Mouse (Mus musculus): ENCODE data around the gene Ly6g5b.

Ly6g5b gene

DNA sequence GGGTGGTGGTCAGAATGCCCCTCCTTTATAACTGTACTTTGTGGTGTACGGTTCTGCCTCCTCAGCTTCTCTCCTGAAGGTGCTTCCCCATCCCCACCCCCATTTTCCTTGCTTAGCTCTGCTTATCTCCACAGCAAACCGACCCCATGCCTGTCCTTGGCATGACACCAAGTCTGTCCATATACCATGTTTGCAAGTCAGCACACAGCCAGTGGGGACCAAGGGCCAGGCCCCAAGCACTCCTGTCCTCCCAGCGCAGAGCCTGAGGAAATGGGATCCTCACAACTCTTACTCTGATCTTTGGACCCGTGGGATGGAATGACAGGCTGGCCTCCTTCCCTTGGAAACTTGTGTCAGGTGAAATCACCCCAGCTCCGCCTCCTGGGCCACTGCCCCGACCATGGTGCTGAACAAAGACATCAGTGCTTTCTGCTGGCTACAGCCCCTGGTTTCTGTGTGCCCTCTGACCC lies 12.0 kb downstream of the Ly6g5b start:
- no peak for DNase-seq

DNA sequence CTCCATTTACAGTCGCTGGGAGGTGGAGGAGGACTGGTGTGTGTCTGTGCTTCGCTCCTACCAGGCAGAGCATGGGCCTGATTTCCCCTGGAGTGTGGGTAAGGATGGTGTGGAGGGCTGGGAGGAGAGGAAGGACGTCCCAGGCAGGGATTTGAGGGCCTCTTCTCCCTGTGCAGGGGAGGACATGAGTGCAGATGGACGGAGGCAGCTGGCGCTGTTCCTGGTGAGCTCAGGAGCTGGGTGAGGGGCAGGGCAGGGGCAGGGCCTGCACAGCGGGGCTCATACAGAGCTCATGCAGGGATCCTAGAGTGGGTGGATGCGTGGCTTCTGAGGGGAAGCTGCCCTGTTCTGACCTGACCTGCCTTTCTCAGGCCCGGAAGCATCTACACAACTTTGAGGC lies 12.9 kb downstream of the Ly6g5b start:
- DNase-seq = no peak

GRCm38 (mm10) chr17:35101161-35101560 lies 14.1 kb downstream of the Ly6g5b start:
- DNase-seq = no peak

DNA sequence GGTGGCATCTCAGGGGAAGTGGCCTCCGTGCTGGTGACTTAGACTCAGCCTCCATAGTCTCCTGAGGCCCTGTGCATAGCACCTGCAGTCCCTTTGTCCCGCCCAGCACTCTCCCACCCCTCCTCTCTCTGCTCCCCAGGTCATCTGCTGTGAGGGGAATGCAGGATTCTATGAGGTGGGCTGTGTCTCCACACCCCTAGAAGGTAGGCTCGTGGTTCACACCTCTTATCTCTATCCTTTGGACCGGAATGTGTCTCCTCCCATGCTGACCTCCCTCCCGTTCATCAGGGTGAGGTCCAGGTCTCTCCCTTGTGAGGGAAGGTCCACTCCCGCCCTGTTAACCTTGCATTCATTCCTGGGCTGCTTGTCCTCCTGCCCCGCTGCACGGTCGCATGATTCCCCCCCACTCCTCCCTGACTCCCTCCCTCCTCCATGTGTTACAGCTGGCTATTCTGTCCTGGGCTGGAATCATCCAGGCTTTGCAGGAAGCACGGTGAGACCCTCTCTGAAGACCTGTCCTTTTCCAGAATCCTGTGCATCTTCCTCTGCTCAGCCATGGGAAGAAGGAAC lies 14.9 kb downstream of the Ly6g5b start:
- DNase-seq = no peak

DNA sequence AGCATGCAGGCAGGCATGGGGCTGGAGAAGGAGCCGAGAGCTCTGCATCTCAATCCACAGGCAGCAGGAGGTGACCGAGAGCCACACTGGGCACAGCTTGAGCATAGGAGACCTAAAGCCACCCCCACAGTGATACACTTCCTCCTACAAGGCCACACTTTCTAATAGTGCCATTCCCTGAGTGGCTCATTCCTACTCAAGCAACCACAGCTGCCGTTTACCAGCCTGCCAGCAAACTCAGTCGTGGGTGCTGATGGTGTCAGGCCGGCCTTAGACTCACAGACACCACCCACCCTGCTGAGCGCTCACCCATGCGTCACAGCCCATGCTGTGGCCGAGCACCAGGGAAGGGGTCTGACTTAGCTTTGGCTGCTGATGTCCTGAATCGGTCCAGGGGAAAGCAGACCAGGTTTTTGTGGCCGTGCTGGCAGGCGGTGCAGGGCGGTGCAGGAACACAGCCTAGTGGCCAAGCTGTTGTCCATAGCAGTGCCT lies 18.0 kb downstream of the Ly6g5b start:
- DNase-seq = peak; percentile 35

GRCm38 (mm10) chr17:35096597-35096996 lies 18.6 kb downstream of the Ly6g5b start:
- no peak for DNase-seq

DNA sequence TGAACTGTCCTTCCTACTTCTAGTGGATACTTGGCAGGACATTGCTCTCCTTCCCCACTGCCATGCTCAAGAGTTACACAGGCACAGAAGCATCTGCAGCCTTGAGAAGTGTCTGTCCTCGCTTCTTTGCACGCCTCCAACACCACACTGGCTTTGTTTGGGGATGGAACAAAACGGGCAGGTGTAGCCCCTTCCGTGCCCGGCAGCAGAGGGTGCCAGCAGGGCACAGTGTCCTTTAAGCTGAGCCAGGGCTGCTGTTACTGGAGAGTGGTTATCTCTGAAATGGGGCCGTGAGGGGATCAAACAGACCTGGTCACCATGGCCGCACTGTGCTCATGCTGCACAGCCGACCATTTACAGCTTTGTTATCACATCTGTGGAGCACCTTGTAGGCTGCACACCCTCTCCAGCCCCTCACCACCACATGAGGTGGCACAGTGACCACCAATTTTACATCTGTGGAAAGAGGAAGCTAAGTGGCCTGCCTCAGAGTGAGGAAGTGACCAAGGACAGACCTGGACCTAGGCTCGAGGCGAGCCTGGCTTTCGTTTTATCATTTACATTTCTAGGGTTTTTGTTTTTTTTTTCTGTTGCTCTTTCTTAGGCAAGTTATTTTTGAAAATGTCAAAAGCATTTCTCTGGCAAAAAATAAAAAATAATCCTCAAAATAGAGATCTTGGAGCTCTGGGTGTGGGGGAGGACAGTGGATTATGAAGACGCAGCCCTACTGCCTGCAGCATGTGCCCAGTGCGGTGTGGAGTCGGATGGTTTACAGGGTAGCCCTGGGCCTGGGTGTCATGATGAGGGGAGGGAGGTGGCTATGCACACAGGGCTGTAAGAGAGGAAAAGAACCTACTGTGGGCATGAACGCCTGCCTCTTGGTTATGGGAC lies 20.5 kb downstream of the Ly6g5b start:
- no peak for DNase-seq

- peak; percentile 34 for DNase-seq
These were observed 22.6 kb downstream of the Ly6g5b start for GRCm38 (mm10) chr17:35092403-35093198.

DNA sequence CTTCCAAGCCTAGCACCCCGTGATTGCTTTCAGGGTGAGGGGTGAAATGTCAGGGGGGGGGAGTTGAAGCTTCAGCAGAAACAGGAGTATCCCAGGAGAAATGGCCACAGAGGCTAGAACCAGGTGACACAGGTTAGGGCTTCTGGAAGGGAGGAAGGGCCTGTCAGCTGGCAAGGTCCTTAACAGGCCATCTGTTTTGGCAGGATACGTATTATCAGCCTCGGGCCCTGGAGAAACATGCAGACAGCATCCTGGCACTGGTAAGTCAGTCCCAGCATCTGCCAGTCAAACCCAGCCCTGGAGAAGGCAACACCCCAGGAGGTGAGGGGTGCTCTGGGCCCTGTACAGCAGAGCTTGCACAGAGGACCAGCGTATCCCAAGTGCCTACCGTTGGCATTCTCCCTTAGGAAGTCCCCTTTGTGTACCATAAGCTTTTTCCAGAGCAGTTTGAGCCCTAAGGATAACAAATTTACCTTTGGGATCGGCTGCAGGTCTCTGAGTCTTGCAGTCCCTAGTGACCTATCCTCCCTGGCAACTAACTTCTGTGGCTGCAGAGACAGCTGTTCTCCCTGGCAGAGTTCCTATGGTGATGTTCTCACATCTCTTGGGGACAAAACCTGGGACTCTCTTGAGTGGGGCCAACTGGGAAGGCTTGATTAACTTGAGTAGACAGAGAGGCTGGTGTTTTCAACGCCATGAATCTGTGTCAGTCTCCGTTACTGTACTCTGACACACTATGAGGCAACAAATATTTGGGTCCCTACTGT lies 24.9 kb downstream of the Ly6g5b start:
- DNase-seq = no peak

- DNase-seq = peak; percentile 94
These were observed 26.2 kb downstream of the Ly6g5b start, which contains the start of gene Abhd16a for GRCm38 (mm10) chr17:35088825-35089644. Gene Abhd16a (plus strand): TSS chr17:35089263.

- no peak for DNase-seq
These were observed 27.1 kb downstream of the Ly6g5b start for GRCm38 (mm10) chr17:35088151-35088550.

- DNase-seq = no peak
These were observed 29.9 kb downstream of the Ly6g5b start, which contains the start of gene Ly6g6f for GRCm38 (mm10) chr17:35085208-35085865. Gene Ly6g6f (minus strand): TSS chr17:35085610.

- no peak for DNase-seq
These were observed 31.2 kb downstream of the Ly6g5b start for GRCm38 (mm10) chr17:35083929-35084497.

DNA sequence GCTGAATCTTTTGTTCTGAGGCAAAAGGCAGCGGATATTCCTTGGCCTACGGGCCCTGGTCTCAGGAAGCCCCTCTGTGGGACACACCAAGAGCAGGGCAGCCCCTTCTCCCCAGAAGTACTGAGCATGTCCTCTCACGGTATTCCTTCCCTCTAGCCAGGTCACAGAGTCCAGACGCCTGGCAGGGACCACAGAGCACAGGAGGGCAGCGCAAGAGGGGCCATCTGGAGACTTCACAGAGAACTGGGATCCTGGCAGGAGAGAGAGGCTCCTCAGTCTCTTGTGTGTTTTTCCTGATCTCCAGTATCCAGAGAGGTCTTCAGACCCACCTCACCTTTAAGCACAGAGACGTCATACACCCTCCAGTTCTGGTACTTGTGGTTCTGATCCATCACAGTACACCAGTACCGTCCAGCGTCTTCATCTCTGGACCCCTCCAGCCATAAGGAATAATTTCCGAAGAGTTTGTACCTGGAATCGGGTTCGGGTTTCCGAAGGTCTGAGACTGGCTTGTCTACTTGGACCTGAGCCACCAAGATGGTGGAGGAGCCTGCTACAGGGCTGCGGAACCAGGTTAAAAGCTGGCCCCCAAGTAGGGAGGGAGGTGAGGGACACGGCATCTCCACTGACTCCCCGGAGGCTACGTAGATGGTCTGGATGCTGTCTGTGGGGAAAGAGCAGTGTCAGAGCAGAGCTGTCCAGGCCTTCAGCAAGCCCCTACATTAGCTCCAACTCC lies 32.2 kb downstream of the Ly6g5b start:
- no peak for DNase-seq

DNA sequence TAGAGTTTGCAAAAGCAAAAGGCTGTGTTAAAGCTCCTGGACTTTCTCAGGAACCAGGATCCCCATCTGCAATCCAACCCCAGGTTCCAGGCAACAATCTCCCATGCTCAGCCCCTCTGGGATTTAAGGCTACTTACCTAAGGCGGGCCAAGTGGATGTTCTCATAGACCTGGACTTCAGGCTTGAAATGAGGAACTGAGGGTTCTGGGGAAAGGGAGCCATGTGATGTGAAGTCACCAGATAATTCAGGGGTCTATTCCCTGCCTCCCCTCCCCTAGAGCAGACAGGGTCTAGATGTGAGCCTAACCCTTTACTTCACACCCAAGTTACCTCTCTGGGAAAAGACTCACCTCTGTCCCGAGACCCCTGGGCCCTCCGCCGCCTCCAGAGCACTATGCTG lies 34.5 kb downstream of the Ly6g5b start:
- no peak for DNase-seq

GRCm38 (mm10) chr17:35080248-35080647 lies 35.0 kb downstream of the Ly6g5b start:
- no peak for DNase-seq

- no peak for DNase-seq
These were observed 35.5 kb downstream of the Ly6g5b start for GRCm38 (mm10) chr17:35079778-35080177.

- DNase-seq = peak; percentile 75
These were observed 37.4 kb downstream of the Ly6g5b start, which contains the start of gene Ly6g6d for GRCm38 (mm10) chr17:35077786-35078233. Gene Ly6g6d (minus strand): TSS chr17:35078065.

DNA sequence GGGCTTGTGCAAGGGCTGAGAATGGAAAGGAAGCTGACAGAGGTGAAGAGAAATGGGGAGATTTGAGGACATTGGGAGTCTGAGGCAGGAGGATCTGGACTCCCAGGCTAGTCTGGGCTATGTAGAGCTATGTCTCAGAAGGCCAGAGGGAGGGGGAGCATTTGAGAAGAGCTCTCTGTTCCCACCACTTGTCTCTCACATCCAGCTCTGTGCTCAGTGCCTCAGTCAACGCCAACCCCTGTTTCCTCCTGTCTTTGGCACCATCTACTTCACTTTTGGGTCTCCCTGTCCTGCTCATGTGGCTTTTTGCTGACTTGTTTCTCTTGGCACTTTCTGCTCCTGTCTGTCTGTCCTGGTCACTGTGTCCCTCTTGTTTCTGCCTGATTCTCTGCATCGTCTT lies 37.9 kb downstream of the Ly6g5b start:
- no peak for DNase-seq
